Mouse (Mus musculus): Measurements from ENCODE around the gene Id3.

DNA sequence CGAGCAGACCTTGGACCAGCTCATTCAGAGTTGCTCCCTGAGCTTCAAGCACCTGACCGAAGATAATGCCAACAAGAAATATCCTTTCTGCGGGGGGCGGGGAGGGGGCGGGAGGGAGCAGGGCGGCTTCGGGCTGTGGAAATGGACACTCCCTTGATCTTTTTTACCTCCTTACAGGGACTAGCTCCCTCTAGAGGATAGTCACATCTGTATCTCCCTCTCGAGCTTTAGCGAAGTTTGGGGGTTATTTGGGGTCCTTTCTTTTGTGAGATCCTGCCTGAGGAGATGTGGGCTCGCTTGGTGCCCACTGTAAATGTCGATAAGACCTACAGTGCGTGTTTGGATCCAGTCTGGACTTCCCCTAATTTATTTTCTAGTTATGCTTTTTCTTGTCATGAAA, 38.1 kb downstream of the Id3 start:
- TF ChIP-seq CTCF (IDR thresholded peaks at IDR 0.05; ENCODE audit: insufficient read depth, low read length) (no peak), POLR2A (IDR thresholded peaks at IDR 0.05; ENCODE audit: borderline replicate concordance, extremely low read depth, low read depth, low read length) (no peak)

Measured in lung, adult 2 months (tissue).